Mouse (Mus musculus): ENCODE results near the gene S100a1.

DNA sequence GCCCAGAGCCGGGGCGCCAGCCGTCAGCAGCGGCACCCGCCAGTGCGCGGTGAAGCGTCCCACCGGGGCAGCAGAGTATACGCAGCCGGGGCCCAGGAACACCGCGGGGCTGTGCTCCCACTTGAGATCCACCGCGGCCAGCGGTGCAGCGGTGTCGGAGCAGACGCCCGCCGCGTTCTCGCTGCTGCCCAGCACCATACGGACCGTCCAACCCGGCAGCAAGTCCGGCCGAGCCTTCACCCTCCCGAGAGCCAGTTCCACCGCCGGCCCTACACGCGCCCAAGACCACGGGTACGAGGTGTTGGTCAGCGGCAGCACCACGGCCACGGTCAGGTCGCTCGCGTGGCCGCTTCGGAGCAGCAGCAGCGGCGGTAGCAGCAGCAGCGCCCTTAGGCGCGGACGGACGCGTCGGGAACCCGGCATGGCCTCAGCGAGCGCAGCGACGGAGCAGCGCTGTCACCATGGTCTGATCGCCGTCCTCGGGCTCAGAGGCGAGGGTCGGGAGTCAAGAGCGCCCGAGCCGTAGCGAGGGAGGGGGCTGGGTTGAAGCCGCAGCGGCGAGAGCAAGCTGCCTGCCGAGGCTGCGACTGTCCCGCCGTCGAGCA lies 49.0 kb downstream of the S100a1 start:
- TF ChIP-seq POLR2A (IDR thresholded peaks at IDR 0.05; ENCODE audit: insufficient read depth, low read depth, low read length) (no peak), CTCF (IDR thresholded peaks at IDR 0.05; ENCODE audit: insufficient read depth, low read depth, low read length) (no peak)

All from olfactory bulb, adult 2 months (tissue).